Mouse (Mus musculus) neutrophil, adult 65 days (primary cell): ENCODE data around the gene Bmp5. TPM values are rescaled to one million over a fixed set of nuclear protein-coding genes. Genes with fewer than 3 reads are reported as not detected.

Source experiments
- total RNA-seq: library from RNA; stranded (reverse); gene quantifications from 2 replicates; pipeline ENCODE4 v1.2.4, GENCODE M21; 2023

Gene Bmp5
- not detected in 2 replicates for total RNA-seq

DNA sequence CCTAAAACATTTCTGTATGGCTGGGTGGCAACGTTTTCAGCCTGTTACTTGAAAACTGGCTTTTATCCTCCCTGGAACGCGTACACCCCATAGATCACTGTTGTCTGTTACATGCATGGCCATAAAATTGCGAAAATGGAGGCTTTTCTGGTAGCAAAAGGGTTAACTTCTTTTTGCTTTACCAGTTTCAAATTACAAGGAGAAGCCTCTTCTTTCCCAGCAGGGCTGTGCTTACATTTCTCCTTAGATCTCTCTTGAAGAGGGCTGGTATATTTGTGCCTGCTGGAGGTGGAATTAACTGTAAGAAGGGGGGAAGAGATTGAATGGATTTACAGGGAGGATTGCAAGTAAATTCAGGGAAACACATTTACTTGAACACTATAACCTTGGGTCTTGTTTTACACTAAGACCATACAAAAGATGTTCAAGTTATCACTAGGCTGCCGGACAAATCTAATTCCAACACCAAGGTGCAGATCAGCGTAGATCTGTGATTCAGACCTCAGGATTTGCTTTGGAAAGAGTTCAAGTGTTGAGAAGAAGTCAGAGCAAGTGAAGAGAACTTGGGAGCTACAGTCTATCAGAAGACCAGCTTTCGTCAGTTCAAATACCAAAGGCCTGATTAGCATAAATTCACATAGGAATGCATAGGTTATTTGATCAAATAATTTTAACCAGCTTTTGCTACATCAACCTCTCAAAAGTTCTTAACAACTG is at the start of gene Bmp5:
Bmp5 (plus strand) TSS at position 236 of the 717 bp plus-strand sequence.

Other genes with a start within 250 kb of the Bmp5 start
- gene Tmod3, start 215.7 kb upstream of the Bmp5 start, total RNA-seq, result 97.6 and 118 TPM in 2 replicates
- gene Tmod2, start 164.0 kb upstream of the Bmp5 start, total RNA-seq, result not detected in 2 replicates
- gene Lysmd2, start 149.6 kb upstream of the Bmp5 start, total RNA-seq, result not detected in 2 replicates
- gene Scg3, start 91.3 kb upstream of the Bmp5 start, total RNA-seq, result not detected in 2 replicates
- gene Hmgcll1, start 239.5 kb downstream of the Bmp5 start, total RNA-seq, result not detected in 2 replicates